Mouse (Mus musculus) liver, embryonic 12.5 days (tissue): ENCODE results near the gene Erich6. TPM values are rescaled to one million over a fixed set of nuclear protein-coding genes. Genes with fewer than 3 reads are reported as not detected.
A peak's percentile ranks its signal among the peaks of the same experiment; 100 is the strongest.
"Not testable (repeated sequence)": the region's sequence is repeated elsewhere in the genome, so short reads cannot be mapped to it uniquely, and the experiment has no call there.

Source experiments
- ATAC-seq: fragments of 200-750 bp; cut with Nextera tagmentation; 2 replicates; pipeline ENCODE4 v1.8.0; 2017; ENCODE audit warnings: moderate number of reproducible peaks, mild to moderate bottlenecking, moderate library complexity
- H3K27ac ChIP-seq: fragments of 300-500 bp; sonication (generic); 2 replicates; pipeline ENCODE4 v1.5.1; 2016; ENCODE audit warnings: mild to moderate bottlenecking
- H3K27me3 ChIP-seq: fragments of 300-500 bp; sonication (generic); replicated peaks from 2 replicates; pipeline ENCODE4 v1.6.1; 2016; ENCODE audit warnings: mild to moderate bottlenecking, moderate library complexity
- H3K36me3 ChIP-seq: fragments of 300-500 bp; sonication (generic); 2 replicates; pipeline ENCODE4 v1.6.1; 2016; ENCODE audit warnings: mild to moderate bottlenecking, moderate library complexity
- H3K4me1 ChIP-seq: fragments of 300-500 bp; sonication (generic); 2 replicates; pipeline ENCODE4 v1.6.1; 2016
- H3K4me2 ChIP-seq: fragments of 300-500 bp; sonication (generic); 2 replicates; pipeline ENCODE4 v1.6.1; 2016; ENCODE audit warnings: mild to moderate bottlenecking, moderate library complexity
- H3K4me3 ChIP-seq: fragments of 300-500 bp; sonication (generic); 2 replicates; pipeline ENCODE4 v1.5.1; 2016; ENCODE audit warnings: mild to moderate bottlenecking, moderate library complexity
- H3K9ac ChIP-seq: fragments of 300-500 bp; sonication (generic); 2 replicates; pipeline ENCODE4 v1.6.1; 2016; ENCODE audit warnings: mild to moderate bottlenecking, moderate library complexity
- H3K9me3 ChIP-seq: fragments of 300-500 bp; sonication (generic); replicated peaks from 2 replicates; pipeline ENCODE4 v1.6.1; 2016; ENCODE audit warnings: mild to moderate bottlenecking, moderate library complexity
- WGBS: fragments of 180-500 bp; shearing (Covaris S2); methylation state at CpG from one replicate; pipeline ENCODE4 v1.1.7; 2016; ENCODE audit not compliant: insufficient replicate concordance; 5-methylcytosine and 5-hydroxymethylcytosine counted together
- polyA plus RNA-seq: library from polyadenylated mRNA; unstranded; fragments of >200 nt; fragmentation: Nextera tagmentation; extraction: Ambion mirVana; gene quantifications from 2 replicates; pipeline ENCODE4 v1.2.1, GENCODE M21; 2016

Erich6 gene
- polyA plus RNA-seq, 1 experiment from 2014 or later, result not detected

- peaks cover 5% of the 10 kb centered on the region; the same call in 1 of the 2 replicates for H3K4me1 ChIP-seq
- WGBS, result 68% methylated on average over 4 of the region's 4 CpGs
- H3K27ac ChIP-seq, result no peak overlapping the region
- H3K9me3 ChIP-seq, result no peaks in the 10 kb centered on the region
- ATAC-seq, result no peak
- no peak overlapping the region for H3K4me3 ChIP-seq
- no peaks in the 10 kb centered on the region for H3K36me3 ChIP-seq
- no peaks in the 10 kb centered on the region for H3K27me3 ChIP-seq
- no peak overlapping the region for H3K4me2 ChIP-seq
- no peak overlapping the region for H3K9ac ChIP-seq
Measured at GRCm38 (mm10) chr3:58624981-58625380, 12.0 kb downstream of the Erich6 start.

GRCm38 (mm10) chr3:58622665-58623394, 14.2 kb downstream of the Erich6 start:
- no peak overlapping the region for H3K4me3 ChIP-seq
- H3K9me3 ChIP-seq, result no peaks in the 10 kb centered on the region
- H3K4me1 ChIP-seq, result peaks cover 5% of the 10 kb centered on the region; the same call in 1 of the 2 replicates
- H3K4me2 ChIP-seq, result no peak overlapping the region
- WGBS, result 65% methylated on average over 3 of the region's 3 CpGs
- no peak for ATAC-seq
- H3K36me3 ChIP-seq, result no peaks in the 10 kb centered on the region
- no peak overlapping the region for H3K9ac ChIP-seq
- H3K27ac ChIP-seq, result no peak overlapping the region
- H3K27me3 ChIP-seq, result no peaks in the 10 kb centered on the region

- no peak for ATAC-seq
- Histone ChIP-seq H3K9ac (no peak overlapping the region), H3K4me3 (no peak overlapping the region), H3K4me2 (no peak overlapping the region), H3K36me3 (no peaks in the 10 kb centered on the region), H3K27ac (no peak overlapping the region), H3K27me3 (no peaks in the 10 kb centered on the region), H3K9me3 (no peaks in the 10 kb centered on the region), H3K4me1 (peaks cover 5% of the 10 kb centered on the region; the same call in 1 of the 2 replicates)
- 69% methylated on average over 7 of the region's 7 CpGs for WGBS
Measured at GRCm38 (mm10) chr3:58621066-58621465, 15.9 kb downstream of the Erich6 start.

- no peak overlapping the region for H3K27ac ChIP-seq
- no peaks in the 10 kb centered on the region for H3K27me3 ChIP-seq
- no peak for ATAC-seq
- no peak overlapping the region for H3K4me2 ChIP-seq
- no peaks in the 10 kb centered on the region for H3K9me3 ChIP-seq
- 57% methylated on average over 5 of the region's 5 CpGs for WGBS
- H3K36me3 ChIP-seq, result no peaks in the 10 kb centered on the region
- no peaks in the 10 kb centered on the region for H3K4me1 ChIP-seq
- H3K9ac ChIP-seq, result no peak overlapping the region
- H3K4me3 ChIP-seq, result no peak overlapping the region
Measured at GRCm38 (mm10) chr3:58609985-58610384, 27.0 kb downstream of the Erich6 start.

GRCm38 (mm10) chr3:58608506-58608905, 28.5 kb downstream of the Erich6 start:
- no peak overlapping the region for H3K27ac ChIP-seq
- no peaks in the 10 kb centered on the region for H3K4me1 ChIP-seq
- no peak overlapping the region for H3K9ac ChIP-seq
- H3K4me3 ChIP-seq, result no peak overlapping the region
- no peaks in the 10 kb centered on the region for H3K27me3 ChIP-seq
- H3K4me2 ChIP-seq, result no peak overlapping the region
- WGBS, result 79% methylated on average over 4 of the region's 4 CpGs
- H3K9me3 ChIP-seq, result no peaks in the 10 kb centered on the region
- no peak for ATAC-seq
- H3K36me3 ChIP-seq, result no peaks in the 10 kb centered on the region

- no peak overlapping the region for H3K4me3 ChIP-seq
- H3K9ac ChIP-seq, result no peak overlapping the region
- 78% methylated on average over 5 of the region's 5 CpGs for WGBS
- H3K27ac ChIP-seq, result no peak overlapping the region
- H3K36me3 ChIP-seq, result peaks cover 56% of the 10 kb centered on the region
- H3K4me1 ChIP-seq, result no peaks in the 10 kb centered on the region
- no peak overlapping the region for H3K4me2 ChIP-seq
- H3K9me3 ChIP-seq, result no peaks in the 10 kb centered on the region
- no peak for ATAC-seq
- no peaks in the 10 kb centered on the region for H3K27me3 ChIP-seq
Measured at GRCm38 (mm10) chr3:58593623-58594022, 43.4 kb downstream of the Erich6 start.

DNA sequence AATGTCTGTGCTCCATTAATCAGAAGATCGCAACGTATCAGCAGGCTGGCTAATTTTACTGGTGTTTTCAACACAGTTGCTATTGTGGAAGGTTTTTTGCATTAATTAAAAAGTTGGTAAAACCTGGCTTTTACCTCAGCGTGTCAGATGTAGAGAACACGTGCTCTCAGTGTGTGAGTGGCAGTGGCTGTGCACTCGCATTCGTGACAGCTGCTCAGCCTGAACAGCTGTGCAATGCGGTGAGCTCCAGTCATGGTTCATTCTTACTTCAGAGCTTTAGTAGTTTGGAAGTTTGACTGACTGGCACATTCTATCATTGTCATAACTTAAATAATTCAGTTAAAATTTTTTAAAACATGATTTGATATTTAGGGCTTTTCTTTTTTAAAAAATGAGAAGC, 44.3 kb downstream of the Erich6 start:
- H3K4me3 ChIP-seq, H3K9ac ChIP-seq, H3K9me3 ChIP-seq, H3K4me2 ChIP-seq, ATAC-seq, H3K27me3 ChIP-seq, H3K27ac ChIP-seq, H3K4me1 ChIP-seq: not testable (repeated sequence)
- H3K36me3 ChIP-seq, result peaks cover 58% of the 10 kb centered on the region
- WGBS, result 88% methylated on average over 7 of the region's 7 CpGs

GRCm38 (mm10) chr3:58590544-58590943, 46.5 kb downstream of the Erich6 start:
- peaks cover 73% of the 10 kb centered on the region for H3K36me3 ChIP-seq
- not testable (repeated sequence) for H3K27me3 ChIP-seq, ATAC-seq, H3K9ac ChIP-seq, H3K27ac ChIP-seq, H3K4me1 ChIP-seq, H3K4me3 ChIP-seq, H3K9me3 ChIP-seq, H3K4me2 ChIP-seq
- WGBS, result 86% methylated on average over 4 of the region's 4 CpGs

DNA sequence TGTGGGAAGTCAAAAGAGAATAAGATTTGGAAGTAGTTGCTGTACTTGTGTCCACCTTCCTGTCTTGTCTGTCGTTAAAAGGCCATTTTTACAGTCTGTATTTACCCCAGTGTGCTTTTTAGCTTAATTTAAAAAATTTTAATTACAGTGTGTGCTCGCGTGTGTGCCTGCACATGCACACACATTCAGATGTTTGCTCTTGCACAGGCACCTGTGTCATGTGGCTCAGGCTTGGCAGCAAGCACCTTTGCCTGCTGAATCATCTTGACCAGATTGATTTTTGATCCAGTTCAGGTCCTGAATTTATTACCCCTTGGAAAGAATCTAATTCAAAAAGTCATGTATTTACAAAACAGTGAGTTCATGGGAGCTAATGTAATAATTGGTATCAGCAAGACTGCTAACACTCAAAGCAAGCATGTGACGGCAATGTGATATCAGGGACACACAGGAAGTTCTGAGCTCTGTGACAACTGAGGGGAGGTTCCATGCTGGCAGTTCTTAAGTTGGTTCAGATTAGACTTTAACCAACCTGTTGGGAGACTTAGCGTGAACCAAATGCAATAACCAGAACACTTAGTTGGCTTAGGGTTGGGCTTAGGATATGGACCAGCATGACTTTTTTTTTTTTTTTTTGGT, 54.1 kb downstream of the Erich6 start:
- H3K4me3 ChIP-seq, result no peak overlapping the region
- no peaks in the 10 kb centered on the region for H3K9me3 ChIP-seq
- H3K27me3 ChIP-seq, result no peaks in the 10 kb centered on the region
- H3K4me1 ChIP-seq, result peaks cover 35% of the 10 kb centered on the region
- peak; percentile 78 for ATAC-seq
- H3K36me3 ChIP-seq, result peaks cover 38% of the 10 kb centered on the region
- peak overlapping the region; percentile 19; the same call in 1 of the 2 replicates for H3K4me2 ChIP-seq
- WGBS, result 54% methylated on average over 5 of the region's 5 CpGs
- H3K27ac ChIP-seq, result 0 out of 2 replicates have a peak overlapping the region, but pooled peaks have one; percentile 46
- 0 out of 2 replicates have a peak overlapping the region, but pooled peaks have one; percentile 31 for H3K9ac ChIP-seq

DNA sequence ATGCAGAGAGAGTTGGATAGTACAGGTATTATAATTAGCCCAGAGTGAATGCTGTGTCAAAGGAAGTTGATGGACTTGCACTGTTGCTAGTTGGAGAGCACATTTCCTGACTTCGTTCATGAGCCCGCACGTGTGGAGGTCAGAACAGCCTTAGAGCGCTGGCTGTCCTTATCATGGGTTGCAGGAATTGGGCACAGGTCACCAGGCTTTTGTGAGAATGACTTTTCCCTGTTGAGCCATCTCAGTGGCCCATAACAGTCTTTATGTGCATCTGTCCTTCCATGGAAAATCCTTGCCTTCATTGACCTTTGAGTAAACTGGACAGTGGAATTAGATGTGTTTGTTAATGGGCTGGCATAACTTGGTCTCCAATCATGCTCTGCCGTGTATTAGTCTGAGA, 54.7 kb downstream of the Erich6 start:
- WGBS, result 25% methylated on average over 5 of the region's 5 CpGs
- Histone ChIP-seq H3K9me3 (no peaks in the 10 kb centered on the region), H3K27me3 (no peaks in the 10 kb centered on the region), H3K4me2 (peak overlapping the region; percentile 19; the same call in 1 of the 2 replicates), H3K9ac (no peak overlapping the region), H3K4me1 (peaks cover 38% of the 10 kb centered on the region), H3K4me3 (no peak overlapping the region), H3K36me3 (peaks cover 31% of the 10 kb centered on the region), H3K27ac (0 out of 2 replicates have a peak overlapping the region, but pooled peaks have one; percentile 46)
- no peak for ATAC-seq

- no peak overlapping the region for H3K4me2 ChIP-seq
Measured at GRCm38 (mm10) chr3:58581530-58581929, 55.5 kb downstream of the Erich6 start.

GRCm38 (mm10) chr3:58577506-58578050, 59.4 kb downstream of the Erich6 start:
- Histone ChIP-seq H3K36me3 (peaks cover 17% of the 10 kb centered on the region), H3K9ac (peak overlapping the region; percentile 100), H3K27ac (peak overlapping the region; percentile 99; the same call in 1 of the 2 replicates), H3K9me3 (no peaks in the 10 kb centered on the region), H3K4me1 (peaks cover 35% of the 10 kb centered on the region), H3K4me2 (peak overlapping the region; percentile 67), H3K4me3 (peak overlapping the region; percentile 97), H3K27me3 (no peaks in the 10 kb centered on the region)
- WGBS, result 25% methylated on average over 8 of the region's 8 CpGs
- ATAC-seq, result no peak

More at GRCm38 (mm10) chr3:58581530-58581929, 55.5 kb downstream of the Erich6 start:
- Histone ChIP-seq H3K4me3 (no peak overlapping the region), H3K27me3 (no peaks in the 10 kb centered on the region), H3K4me1 (peaks cover 38% of the 10 kb centered on the region), H3K9ac (no peak overlapping the region), H3K9me3 (no peaks in the 10 kb centered on the region), H3K27ac (no peak overlapping the region), H3K36me3 (peaks cover 27% of the 10 kb centered on the region)
- 73% methylated on average over 4 of the region's 4 CpGs for WGBS
- ATAC-seq, result no peak
